Mouse (Mus musculus): ENCODE data around the gene Pou2f2.

Gene Pou2f2

GRCm38 (mm10) chr7:25141761-25142160 lies 37.8 kb downstream of the Pou2f2 start:
- DNase-seq, result peak; percentile 41

- no peak for DNase-seq
These were observed 42.0 kb downstream of the Pou2f2 start for GRCm38 (mm10) chr7:25137553-25137952.

GRCm38 (mm10) chr7:25133092-25134049 lies 46.2 kb downstream of the Pou2f2 start:
- peak; percentile 91 for DNase-seq

- DNase-seq, result peak; percentile 85
These were observed 47.1 kb downstream of the Pou2f2 start for GRCm38 (mm10) chr7:25132318-25132960.

- DNase-seq, result no peak
These were observed 48.3 kb downstream of the Pou2f2 start for GRCm38 (mm10) chr7:25131247-25131646.

GRCm38 (mm10) chr7:25130565-25130964 lies 49.0 kb downstream of the Pou2f2 start:
- DNase-seq, result no peak

- DNase-seq, result no peak
These were observed 50.0 kb downstream of the Pou2f2 start for GRCm38 (mm10) chr7:25129390-25129979.

- DNase-seq, result no peak
These were observed 51.6 kb downstream of the Pou2f2 start for GRCm38 (mm10) chr7:25127971-25128370.

- DNase-seq, result no peak
These were observed 53.7 kb downstream of the Pou2f2 start for GRCm38 (mm10) chr7:25125716-25126281.

- no peak for DNase-seq
These were observed 58.2 kb downstream of the Pou2f2 start for GRCm38 (mm10) chr7:25121240-25121786.

- DNase-seq, result peak; percentile 62
These were observed 59.3 kb downstream of the Pou2f2 start for GRCm38 (mm10) chr7:25120061-25120834.

- no peak for DNase-seq
These were observed 66.4 kb downstream of the Pou2f2 start for GRCm38 (mm10) chr7:25112956-25113603.

- DNase-seq, result no peak
These were observed 67.2 kb downstream of the Pou2f2 start for GRCm38 (mm10) chr7:25112178-25112955.

GRCm38 (mm10) chr7:25110336-25110735 lies 69.2 kb downstream of the Pou2f2 start:
- no peak for DNase-seq

GRCm38 (mm10) chr7:25109355-25109754 lies 70.2 kb downstream of the Pou2f2 start:
- DNase-seq, result no peak

GRCm38 (mm10) chr7:25106790-25107502 lies 72.6 kb downstream of the Pou2f2 start:
- no peak for DNase-seq

- DNase-seq, result peak; percentile 88
These were observed 73.9 kb downstream of the Pou2f2 start for GRCm38 (mm10) chr7:25105411-25106160.

GRCm38 (mm10) chr7:25099581-25099980 lies 79.9 kb downstream of the Pou2f2 start:
- DNase-seq, result no peak

GRCm38 (mm10) chr7:25098169-25098568 lies 81.4 kb downstream of the Pou2f2 start:
- DNase-seq, result no peak
